Mouse (Mus musculus): ENCODE results near the gene Atxn7l1. TPM values are rescaled to one million over a fixed set of nuclear protein-coding genes. Genes with fewer than 3 reads are reported as not detected.

Atxn7l1 gene
- total and polyA plus RNA-seq, 2 experiments from 2014 or later: 20.9 to 27.8 TPM

DNA sequence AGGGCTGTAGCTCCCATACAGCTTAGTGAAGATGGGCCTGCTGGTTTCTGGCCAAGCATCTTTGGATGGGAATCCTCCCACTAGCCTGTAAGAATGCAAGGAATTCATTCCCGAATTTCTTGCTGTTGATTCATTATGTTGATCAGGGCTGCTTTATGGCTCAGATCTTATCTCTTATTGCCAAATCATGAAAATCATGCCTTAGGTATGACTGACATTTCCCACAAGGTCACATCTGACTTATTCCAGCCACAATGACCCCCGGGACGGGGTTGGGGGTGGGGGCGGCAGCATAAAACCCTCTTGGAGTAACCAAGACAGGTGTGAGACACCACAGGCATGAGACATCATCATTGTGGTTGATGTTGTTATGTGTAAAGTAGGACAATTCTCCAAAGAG lies 34.4 kb downstream of the Atxn7l1 start:
- no peak overlapping the region for H3K4me3 ChIP-seq (ENCODE audit: low read depth, low read length)
- TF ChIP-seq CTCF (IDR thresholded peaks at IDR 0.05): no peak
- DNase-seq (ENCODE audit: low spot score): no peak
- no peak overlapping the region for H3K27ac ChIP-seq (ENCODE audit: low read depth, low read length)
- no peak for ATAC-seq (ENCODE audit: low FRiP score)
- H3K4me2 ChIP-seq (ENCODE audit: low read depth, low read length, poor library complexity, severe bottlenecking): no peak overlapping the region
- 93% methylated on average over 4 of the region's 4 CpGs for WGBS
- no peaks in the 10 kb centered on the region for H3K4me1 ChIP-seq (ENCODE audit: insufficient read depth, low read length)
- no peak overlapping the region for H3K9ac ChIP-seq (replicated peaks; ENCODE audit: low read length, poor library complexity, severe bottlenecking)
- no peaks in the 10 kb centered on the region for H3K36me3 ChIP-seq (ENCODE audit: insufficient read depth, low read length)
- no peaks in the 10 kb centered on the region for H3K27me3 ChIP-seq (ENCODE audit: insufficient read depth, low read length)
- no peaks in the 10 kb centered on the region for H3K9me3 ChIP-seq (ENCODE audit: low read length)

DNA sequence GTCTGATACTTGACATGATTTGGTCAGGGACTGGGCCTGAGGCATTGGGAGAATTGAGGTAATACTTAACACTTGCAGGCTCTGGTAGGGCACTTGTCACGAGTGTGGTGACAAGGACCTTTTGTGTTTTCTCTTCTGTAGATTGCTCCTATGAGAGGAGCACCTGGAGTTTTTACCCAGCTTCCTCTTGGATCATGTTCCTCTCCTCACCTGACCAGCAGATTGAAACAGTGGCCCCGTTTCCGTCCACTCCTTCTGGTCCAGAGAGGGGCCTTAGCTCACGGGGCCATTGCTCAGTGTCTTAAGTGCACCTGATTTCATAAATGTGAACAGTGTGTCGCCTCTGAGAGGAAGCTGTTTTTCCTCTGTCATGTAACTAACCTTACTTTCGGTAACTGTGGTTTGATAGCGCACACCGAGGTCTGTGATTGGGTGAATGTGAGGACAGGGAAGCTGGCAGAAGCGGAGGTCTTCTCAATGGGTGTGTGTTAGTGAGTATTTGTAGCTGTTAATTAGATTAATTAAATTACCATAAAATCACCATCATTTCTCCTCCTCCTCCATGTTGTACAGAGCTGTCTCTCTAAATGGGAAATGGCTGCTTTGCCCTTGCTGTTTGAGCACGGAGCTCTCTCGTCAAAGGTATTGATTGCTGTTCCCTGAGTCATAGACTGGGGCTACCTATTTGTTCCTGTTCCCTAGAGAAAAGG lies 35.1 kb downstream of the Atxn7l1 start:
- H3K4me2 ChIP-seq (ENCODE audit: low read depth, low read length, poor library complexity, severe bottlenecking): no peak overlapping the region
- no peaks in the 10 kb centered on the region for H3K4me1 ChIP-seq (ENCODE audit: insufficient read depth, low read length)
- WGBS: 71% methylated on average over 11 of the region's 11 CpGs
- TF ChIP-seq CTCF (IDR thresholded peaks at IDR 0.05): no peak
- no peaks in the 10 kb centered on the region for H3K36me3 ChIP-seq (ENCODE audit: insufficient read depth, low read length)
- no peak overlapping the region for H3K9ac ChIP-seq (replicated peaks; ENCODE audit: low read length, poor library complexity, severe bottlenecking)
- ATAC-seq (ENCODE audit: low FRiP score) (no peak), DNase-seq (ENCODE audit: low spot score) (no peak)
- H3K27ac ChIP-seq (ENCODE audit: low read depth, low read length): no peak overlapping the region
- no peaks in the 10 kb centered on the region for H3K9me3 ChIP-seq (ENCODE audit: low read length)
- H3K27me3 ChIP-seq (ENCODE audit: insufficient read depth, low read length): no peaks in the 10 kb centered on the region
- H3K4me3 ChIP-seq (ENCODE audit: low read depth, low read length): no peak overlapping the region

DNA sequence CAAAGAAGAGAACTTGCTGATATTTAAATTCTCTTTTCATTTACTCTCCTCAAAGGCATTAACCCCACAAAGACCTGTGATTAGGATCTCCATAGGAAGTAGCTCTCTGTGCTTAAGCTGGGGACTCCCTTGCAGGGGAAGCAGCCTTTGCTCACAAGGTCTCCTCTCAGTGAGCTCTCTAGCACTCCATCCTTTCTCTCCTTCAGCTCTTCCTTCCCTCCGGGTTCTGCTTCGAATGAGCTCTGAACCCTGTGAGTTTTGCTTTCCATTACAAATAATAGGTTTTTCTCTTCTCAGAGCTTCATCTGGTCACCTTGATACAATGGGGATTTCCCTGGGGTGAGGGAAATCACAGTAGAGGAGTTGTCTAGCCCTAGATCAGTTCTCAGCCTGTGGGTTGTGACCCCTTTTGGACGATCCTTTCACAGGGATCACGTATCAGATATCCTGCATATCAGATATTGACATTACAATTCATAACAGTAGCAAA lies 35.7 kb downstream of the Atxn7l1 start:
- H3K27me3 ChIP-seq (ENCODE audit: insufficient read depth, low read length): no peaks in the 10 kb centered on the region
- no peaks in the 10 kb centered on the region for H3K36me3 ChIP-seq (ENCODE audit: insufficient read depth, low read length)
- no peak for TF ChIP-seq CTCF (IDR thresholded peaks at IDR 0.05)
- WGBS: 61% methylated on average over 4 of the region's 4 CpGs
- no peak overlapping the region for H3K4me3 ChIP-seq (ENCODE audit: low read depth, low read length)
- no peak overlapping the region for H3K27ac ChIP-seq (ENCODE audit: low read depth, low read length)
- no peak overlapping the region for H3K4me2 ChIP-seq (ENCODE audit: low read depth, low read length, poor library complexity, severe bottlenecking)
- DNase-seq (ENCODE audit: low spot score) (no peak), ATAC-seq (ENCODE audit: low FRiP score) (no peak)
- no peaks in the 10 kb centered on the region for H3K9me3 ChIP-seq (ENCODE audit: low read length)
- no peaks in the 10 kb centered on the region for H3K4me1 ChIP-seq (ENCODE audit: insufficient read depth, low read length)
- no peak overlapping the region for H3K9ac ChIP-seq (replicated peaks; ENCODE audit: low read length, poor library complexity, severe bottlenecking)

DNA sequence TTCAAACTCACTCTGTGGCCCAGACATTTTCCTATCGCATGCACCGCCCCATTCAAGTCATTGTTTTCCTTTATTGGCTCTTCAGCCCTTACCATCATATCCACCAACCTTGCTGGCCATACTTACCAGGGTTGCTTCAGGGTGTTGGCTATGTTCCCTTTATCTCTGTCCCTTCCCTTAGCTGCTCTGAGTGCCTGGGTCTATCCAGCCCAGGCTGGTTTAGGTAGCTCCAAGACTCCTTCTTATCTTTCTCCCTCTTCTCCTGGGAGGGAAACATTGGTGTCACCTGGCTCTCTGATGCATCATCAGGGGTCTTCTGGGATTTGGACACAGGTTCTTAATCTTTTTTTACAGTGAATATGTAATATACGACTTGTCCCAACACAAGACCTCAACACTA lies 36.6 kb downstream of the Atxn7l1 start:
- TF ChIP-seq CTCF (IDR thresholded peaks at IDR 0.05): no peak
- 95% methylated on average over 3 of the region's 3 CpGs for WGBS
- H3K4me3 ChIP-seq (ENCODE audit: low read depth, low read length): no peak overlapping the region
- H3K4me2 ChIP-seq (ENCODE audit: low read depth, low read length, poor library complexity, severe bottlenecking): no peak overlapping the region
- H3K9me3 ChIP-seq (ENCODE audit: low read length): no peaks in the 10 kb centered on the region
- no peaks in the 10 kb centered on the region for H3K27me3 ChIP-seq (ENCODE audit: insufficient read depth, low read length)
- no peak overlapping the region for H3K9ac ChIP-seq (replicated peaks; ENCODE audit: low read length, poor library complexity, severe bottlenecking)
- no peak overlapping the region for H3K27ac ChIP-seq (ENCODE audit: low read depth, low read length)
- no peak for ATAC-seq (ENCODE audit: low FRiP score)
- H3K36me3 ChIP-seq (ENCODE audit: insufficient read depth, low read length): no peaks in the 10 kb centered on the region
- DNase-seq (ENCODE audit: low spot score): no peak
- no peaks in the 10 kb centered on the region for H3K4me1 ChIP-seq (ENCODE audit: insufficient read depth, low read length)

DNA sequence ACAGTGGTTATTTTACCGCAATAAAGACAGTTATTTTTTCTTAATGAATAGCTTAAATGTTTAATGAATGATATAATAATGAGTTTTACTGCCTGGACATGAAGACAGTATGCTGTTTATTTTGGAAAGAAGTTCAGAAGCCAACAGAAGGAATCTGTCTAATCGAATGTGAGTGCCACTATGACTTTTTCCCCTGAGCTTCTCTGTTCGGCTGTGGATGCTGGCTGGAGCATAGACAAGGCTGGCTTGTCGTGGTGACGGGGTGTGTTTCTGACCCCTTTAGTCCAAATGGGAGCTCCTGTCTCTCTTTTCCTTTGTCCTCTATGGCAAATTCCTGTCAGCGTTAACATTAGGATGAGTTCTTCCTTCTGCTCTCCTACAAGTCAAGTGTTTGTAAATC lies 37.6 kb downstream of the Atxn7l1 start:
- Histone ChIP-seq H3K27me3 (ENCODE audit: insufficient read depth, low read length) (no peaks in the 10 kb centered on the region), H3K36me3 (ENCODE audit: insufficient read depth, low read length) (no peaks in the 10 kb centered on the region), H3K27ac (ENCODE audit: low read depth, low read length) (no peak overlapping the region), H3K4me1 (ENCODE audit: insufficient read depth, low read length) (no peaks in the 10 kb centered on the region), H3K4me2 (ENCODE audit: low read depth, low read length, poor library complexity, severe bottlenecking) (no peak overlapping the region), H3K9ac (replicated peaks; ENCODE audit: low read length, poor library complexity, severe bottlenecking) (no peak overlapping the region), H3K4me3 (ENCODE audit: low read depth, low read length) (no peak overlapping the region), H3K9me3 (ENCODE audit: low read length) (no peaks in the 10 kb centered on the region)
- no peak for DNase-seq (ENCODE audit: low spot score)
- TF ChIP-seq CTCF (IDR thresholded peaks at IDR 0.05): no peak
- ATAC-seq (ENCODE audit: low FRiP score): no peak
- 73% methylated on average over 6 of the region's 6 CpGs for WGBS

DNA sequence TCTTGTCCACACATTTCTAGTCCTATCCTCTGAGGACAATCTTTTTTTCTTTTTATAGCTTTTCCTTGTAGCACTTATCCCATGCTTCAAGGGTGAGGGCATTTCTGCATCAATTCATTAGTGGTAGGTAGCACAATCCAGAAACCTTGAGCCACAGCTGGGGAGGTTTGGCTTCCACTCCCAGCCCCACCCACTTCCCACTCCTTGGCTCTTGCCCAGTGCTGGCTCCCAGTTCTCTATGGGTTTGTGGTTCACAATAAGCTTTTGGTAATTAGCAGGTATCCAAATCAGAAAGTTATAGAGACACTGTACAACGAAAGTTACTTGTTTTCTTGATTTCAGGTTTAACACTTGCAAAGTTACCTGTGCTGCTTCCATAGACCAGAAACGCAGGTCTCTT lies 38.8 kb downstream of the Atxn7l1 start:
- DNase-seq (ENCODE audit: low spot score): no peak
- no peak overlapping the region for H3K4me2 ChIP-seq (ENCODE audit: low read depth, low read length, poor library complexity, severe bottlenecking)
- no peaks in the 10 kb centered on the region for H3K4me1 ChIP-seq (ENCODE audit: insufficient read depth, low read length)
- no peak for TF ChIP-seq CTCF (IDR thresholded peaks at IDR 0.05)
- H3K27ac ChIP-seq (ENCODE audit: low read depth, low read length): no peak overlapping the region
- 91% methylated on average over 2 of the region's 2 CpGs for WGBS
- H3K27me3 ChIP-seq (ENCODE audit: insufficient read depth, low read length): no peaks in the 10 kb centered on the region
- H3K9me3 ChIP-seq (ENCODE audit: low read length): no peaks in the 10 kb centered on the region
- no peak overlapping the region for H3K9ac ChIP-seq (replicated peaks; ENCODE audit: low read length, poor library complexity, severe bottlenecking)
- H3K36me3 ChIP-seq (ENCODE audit: insufficient read depth, low read length): no peaks in the 10 kb centered on the region
- no peak overlapping the region for H3K4me3 ChIP-seq (ENCODE audit: low read depth, low read length)
- no peak for ATAC-seq (ENCODE audit: low FRiP score)
